Mouse (Mus musculus) myocyte (in vitro differentiated cells): ENCODE measurements around the gene Tcte1.

ENCODE experiments used
- E2F4 ChIP-seq: IDR thresholded peaks from one replicate; pipeline ENCODE4 v1.6.1; 2011; ENCODE audit warnings: mild to moderate bottlenecking, control low read depth, moderate library complexity; ENCODE audit not compliant: insufficient read depth
- TCF12 ChIP-seq: IDR thresholded peaks from one replicate; pipeline ENCODE4 v1.6.1; 2011; ENCODE audit warnings: mild to moderate bottlenecking, control low read depth; ENCODE audit not compliant: poor library complexity, insufficient read depth, severe bottlenecking

GRCm38 (mm10) chr17:45478234-45478825 lies 44.9 kb upstream of the Tcte1 start:
- no peak for TF ChIP-seq E2F4
- no peak for TF ChIP-seq TCF12
